Mouse (Mus musculus): ENCODE measurements at regions not wholly inside any gene's neighbourhood (a gene's known extent, or its start where the extent isn't known, plus 50 kb on each side); places are given as distances from the start of the nearest gene placed in this dataset.

- TF ChIP-seq MYOG (IDR thresholded peaks at IDR 0.05; ENCODE audit: control insufficient read depth, extremely low read depth, insufficient read length) (no peak), CEBPB (IDR thresholded peaks at IDR 0.05; ENCODE audit: low read depth) (no peak), MYOD1 (IDR thresholded peaks at IDR 0.05; ENCODE audit: control insufficient read depth, insufficient read length, low read depth) (no peak), FOSL1 (IDR thresholded peaks at IDR 0.05; ENCODE audit: insufficient read depth, low read length, poor library complexity, severe bottlenecking) (no peak), MAX (IDR thresholded peaks at IDR 0.05) (no peak), USF1 (IDR thresholded peaks at IDR 0.05; ENCODE audit: low read depth) (no peak), CTCF (IDR thresholded peaks at IDR 0.05; ENCODE audit: control insufficient read depth, insufficient read depth, insufficient read length) (no peak)
- Histone ChIP-seq H3ac (ENCODE audit: control insufficient read depth, insufficient read length, low read depth) (no peak overlapping the region), H3K4me3 (ENCODE audit: insufficient read depth, poor library complexity, severe bottlenecking) (no peak overlapping the region), H3K27me3 (ENCODE audit: control insufficient read depth, insufficient read depth, insufficient read length) (no peaks in the 10 kb centered on the region), H3K79me2 (ENCODE audit: control insufficient read depth, insufficient read depth) (no peaks in the 10 kb centered on the region), H3K36me3 (ENCODE audit: control insufficient read depth, insufficient read depth) (no peaks in the 10 kb centered on the region), H3K79me3 (ENCODE audit: low read depth) (no peaks in the 10 kb centered on the region)
Measured at GRCm38 (mm10) chr12:52368034-52368433, 135.7 kb upstream of the Arhgap5 start.

DNA sequence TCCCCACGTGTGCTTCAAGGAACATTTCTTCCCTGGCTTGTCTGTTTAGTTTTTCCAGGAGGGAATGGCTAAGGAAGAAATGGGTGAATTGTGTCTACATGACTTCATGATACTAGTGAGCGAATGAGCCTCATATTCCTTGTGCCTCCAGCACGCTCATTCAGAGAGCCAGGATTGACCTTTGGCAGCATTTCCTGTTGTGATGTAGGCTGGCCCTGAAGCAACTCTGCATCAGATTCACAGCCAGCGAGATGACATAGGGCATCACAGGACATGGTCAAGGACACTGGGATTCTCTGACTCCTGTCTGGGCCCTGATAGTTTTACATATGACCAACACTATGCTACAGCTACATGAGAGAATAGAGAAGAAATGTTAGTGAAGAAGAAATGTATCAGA lies 135.3 kb upstream of the Arhgap5 start:
- H3K79me3 ChIP-seq (ENCODE audit: low read depth): no peaks in the 10 kb centered on the region
- H3ac ChIP-seq (ENCODE audit: control insufficient read depth, insufficient read length, low read depth): no peak overlapping the region
- no peaks in the 10 kb centered on the region for H3K79me2 ChIP-seq (ENCODE audit: control insufficient read depth, insufficient read depth)
- TF ChIP-seq CEBPB (IDR thresholded peaks at IDR 0.05; ENCODE audit: low read depth) (no peak), MYOD1 (IDR thresholded peaks at IDR 0.05; ENCODE audit: control insufficient read depth, insufficient read length, low read depth) (no peak), CTCF (IDR thresholded peaks at IDR 0.05; ENCODE audit: control insufficient read depth, insufficient read depth, insufficient read length) (no peak), FOSL1 (IDR thresholded peaks at IDR 0.05; ENCODE audit: insufficient read depth, low read length, poor library complexity, severe bottlenecking) (no peak), MAX (IDR thresholded peaks at IDR 0.05) (no peak), MYOG (IDR thresholded peaks at IDR 0.05; ENCODE audit: control insufficient read depth, extremely low read depth, insufficient read length) (no peak)
- H3K4me3 ChIP-seq (ENCODE audit: insufficient read depth, poor library complexity, severe bottlenecking): no peak overlapping the region
- no peaks in the 10 kb centered on the region for H3K36me3 ChIP-seq (ENCODE audit: control insufficient read depth, insufficient read depth)
- H3K27me3 ChIP-seq (ENCODE audit: control insufficient read depth, insufficient read depth, insufficient read length): no peaks in the 10 kb centered on the region

DNA sequence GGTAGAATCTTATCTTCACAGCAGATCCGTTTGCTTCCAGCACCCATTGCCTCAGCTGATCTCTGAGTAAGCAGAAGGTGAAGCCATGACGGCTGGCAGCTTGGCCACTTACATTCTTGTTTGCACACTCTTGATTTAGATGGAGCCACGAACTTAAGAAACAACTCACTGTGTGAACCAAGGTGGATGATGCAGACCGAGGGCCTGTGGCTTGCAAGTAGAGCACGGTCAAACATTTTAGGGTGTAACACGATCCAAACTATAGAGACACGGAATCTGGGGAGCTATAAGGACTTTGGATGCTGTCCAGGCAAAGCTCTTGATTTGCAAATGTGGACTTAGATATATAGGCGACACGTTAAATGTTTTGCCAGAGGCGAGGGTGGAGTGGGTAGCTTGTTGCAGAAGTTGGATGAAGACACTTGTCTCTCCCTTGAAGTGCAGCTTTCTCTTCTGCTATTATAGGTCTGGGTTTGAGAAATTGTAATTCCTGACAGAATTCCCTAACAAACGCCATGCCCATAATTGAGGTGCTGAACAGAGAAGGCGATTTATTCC lies 133.5 kb upstream of the Arhgap5 start:
- Histone ChIP-seq H3ac (ENCODE audit: control insufficient read depth, insufficient read length, low read depth) (no peak overlapping the region), H3K79me2 (ENCODE audit: control insufficient read depth, insufficient read depth) (no peaks in the 10 kb centered on the region), H3K79me3 (ENCODE audit: low read depth) (no peaks in the 10 kb centered on the region), H3K36me3 (ENCODE audit: control insufficient read depth, insufficient read depth) (no peaks in the 10 kb centered on the region), H3K4me3 (ENCODE audit: insufficient read depth, poor library complexity, severe bottlenecking) (no peak overlapping the region), H3K27me3 (ENCODE audit: control insufficient read depth, insufficient read depth, insufficient read length) (no peaks in the 10 kb centered on the region)
- TF ChIP-seq CEBPB (IDR thresholded peaks at IDR 0.05; ENCODE audit: low read depth) (no peak), FOSL1 (IDR thresholded peaks at IDR 0.05; ENCODE audit: insufficient read depth, low read length, poor library complexity, severe bottlenecking) (no peak), USF1 (IDR thresholded peaks at IDR 0.05; ENCODE audit: low read depth) (no peak), MAX (IDR thresholded peaks at IDR 0.05) (no peak), CTCF (IDR thresholded peaks at IDR 0.05; ENCODE audit: control insufficient read depth, insufficient read depth, insufficient read length) (no peak), MYOD1 (IDR thresholded peaks at IDR 0.05; ENCODE audit: control insufficient read depth, insufficient read length, low read depth) (no peak), MYOG (IDR thresholded peaks at IDR 0.05; ENCODE audit: control insufficient read depth, extremely low read depth, insufficient read length) (no peak)

GRCm38 (mm10) chr12:52375116-52375515 lies 128.7 kb upstream of the Arhgap5 start:
- Histone ChIP-seq H3K79me3 (ENCODE audit: low read depth) (no peaks in the 10 kb centered on the region), H3ac (ENCODE audit: control insufficient read depth, insufficient read length, low read depth) (no peak overlapping the region), H3K27me3 (ENCODE audit: control insufficient read depth, insufficient read depth, insufficient read length) (no peaks in the 10 kb centered on the region), H3K36me3 (ENCODE audit: control insufficient read depth, insufficient read depth) (no peaks in the 10 kb centered on the region), H3K79me2 (ENCODE audit: control insufficient read depth, insufficient read depth) (no peaks in the 10 kb centered on the region), H3K4me3 (ENCODE audit: insufficient read depth, poor library complexity, severe bottlenecking) (no peak overlapping the region)
- TF ChIP-seq MYOG (IDR thresholded peaks at IDR 0.05; ENCODE audit: control insufficient read depth, extremely low read depth, insufficient read length) (no peak), MAX (IDR thresholded peaks at IDR 0.05) (no peak), USF1 (IDR thresholded peaks at IDR 0.05; ENCODE audit: low read depth) (no peak), FOSL1 (IDR thresholded peaks at IDR 0.05; ENCODE audit: insufficient read depth, low read length, poor library complexity, severe bottlenecking) (no peak), CTCF (IDR thresholded peaks at IDR 0.05; ENCODE audit: control insufficient read depth, insufficient read depth, insufficient read length) (no peak), MYOD1 (IDR thresholded peaks at IDR 0.05; ENCODE audit: control insufficient read depth, insufficient read length, low read depth) (no peak), CEBPB (IDR thresholded peaks at IDR 0.05; ENCODE audit: low read depth) (no peak)

DNA sequence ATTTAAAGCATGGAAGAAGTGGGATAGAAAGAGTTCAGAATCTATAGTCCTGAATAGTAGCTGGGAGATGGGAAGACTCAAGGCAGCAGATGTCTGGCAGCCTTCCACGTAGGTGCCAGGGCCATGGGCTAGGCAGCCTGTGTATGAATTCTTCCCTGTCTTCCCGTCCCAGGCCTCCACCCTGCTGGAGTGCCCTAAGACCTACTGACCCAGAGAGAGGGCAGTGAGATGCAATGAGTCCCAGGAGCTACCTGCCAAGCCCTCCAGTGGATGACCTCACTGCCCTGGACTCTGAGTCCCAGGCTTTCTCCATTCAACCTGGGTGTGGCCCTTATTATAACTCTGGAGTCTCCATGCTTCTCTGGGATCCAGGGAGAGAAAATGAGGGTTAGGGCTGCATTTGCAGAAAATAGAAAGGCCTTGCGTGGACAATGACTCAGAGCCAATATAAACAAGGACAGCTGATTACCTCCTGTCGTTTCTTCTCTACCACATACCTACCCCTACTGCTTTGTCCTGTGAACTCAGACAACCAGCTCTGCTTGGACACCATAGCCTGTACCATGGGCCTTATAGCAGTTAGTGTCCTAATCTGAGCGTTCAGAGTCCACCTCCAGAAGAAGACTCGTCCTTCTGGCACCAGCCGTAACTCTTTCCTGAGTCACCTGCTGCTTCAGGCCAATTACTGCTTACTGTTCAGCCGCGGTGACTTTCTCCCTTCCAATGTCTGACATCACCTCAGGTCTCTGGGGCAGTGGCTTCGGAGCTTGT lies 126.9 kb upstream of the Arhgap5 start:
- TF ChIP-seq MYOD1 (IDR thresholded peaks at IDR 0.05; ENCODE audit: control insufficient read depth, insufficient read length, low read depth) (no peak), MYOG (IDR thresholded peaks at IDR 0.05; ENCODE audit: control insufficient read depth, extremely low read depth, insufficient read length) (no peak), CEBPB (IDR thresholded peaks at IDR 0.05; ENCODE audit: low read depth) (no peak), CTCF (IDR thresholded peaks at IDR 0.05; ENCODE audit: control insufficient read depth, insufficient read depth, insufficient read length) (no peak), FOSL1 (IDR thresholded peaks at IDR 0.05; ENCODE audit: insufficient read depth, low read length, poor library complexity, severe bottlenecking) (no peak), MAX (IDR thresholded peaks at IDR 0.05) (no peak), USF1 (IDR thresholded peaks at IDR 0.05; ENCODE audit: low read depth) (no peak)
- H3K79me3 ChIP-seq (ENCODE audit: low read depth): no peaks in the 10 kb centered on the region
- H3K36me3 ChIP-seq (ENCODE audit: control insufficient read depth, insufficient read depth): no peaks in the 10 kb centered on the region
- H3K79me2 ChIP-seq (ENCODE audit: control insufficient read depth, insufficient read depth): no peaks in the 10 kb centered on the region
- H3ac ChIP-seq (ENCODE audit: control insufficient read depth, insufficient read length, low read depth): no peak overlapping the region
- no peak overlapping the region for H3K4me3 ChIP-seq (ENCODE audit: insufficient read depth, poor library complexity, severe bottlenecking)
- H3K27me3 ChIP-seq (ENCODE audit: control insufficient read depth, insufficient read depth, insufficient read length): no peaks in the 10 kb centered on the region
